Mouse (Mus musculus): ENCODE results near the gene Rngtt. TPM values are rescaled to one million over a fixed set of nuclear protein-coding genes. Genes with fewer than 3 reads are reported as not detected.

The Rngtt gene
- polyA plus RNA-seq, 1 experiment from 2014 or later = 30.5 TPM

DNA sequence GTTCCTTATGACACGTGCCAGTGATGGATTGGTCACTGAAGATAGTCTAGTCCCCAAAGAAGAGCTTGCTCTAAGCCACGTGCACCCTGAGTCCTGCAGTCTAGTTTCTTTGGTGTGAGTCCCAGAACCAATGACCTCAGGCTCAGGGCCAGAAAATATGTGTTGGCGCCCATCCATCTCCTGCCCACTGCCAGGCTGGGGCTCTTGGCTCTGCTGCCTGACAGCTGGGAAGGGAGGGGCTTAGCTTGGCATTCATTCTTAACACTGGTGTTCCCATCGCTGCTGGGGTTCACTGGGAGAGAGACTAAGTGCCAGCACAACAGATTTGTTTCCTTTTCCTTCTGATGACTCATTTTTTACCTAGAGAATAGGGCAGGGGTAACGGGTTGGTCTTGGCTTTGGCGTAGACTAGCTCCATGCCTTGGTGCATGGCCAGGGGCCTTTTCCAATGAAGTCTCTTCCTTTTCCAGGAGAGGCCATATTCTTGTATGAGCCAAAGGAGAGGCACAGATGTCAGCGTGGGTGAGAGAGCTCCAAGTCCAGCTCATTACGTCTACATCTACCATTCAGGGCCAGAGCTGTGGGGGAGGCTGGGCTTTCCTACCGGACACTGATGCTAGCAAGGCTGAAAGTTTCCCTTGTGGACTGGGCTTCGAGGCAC lies 214.5 kb downstream of the Rngtt start:
- peak; percentile 34 for DNase-seq
- Histone ChIP-seq H3K27ac (replicated peaks; ENCODE audit: low read depth, low read length) (no peak overlapping the region), H3K4me2 (ENCODE audit: low read length) (no peak overlapping the region)

DNA sequence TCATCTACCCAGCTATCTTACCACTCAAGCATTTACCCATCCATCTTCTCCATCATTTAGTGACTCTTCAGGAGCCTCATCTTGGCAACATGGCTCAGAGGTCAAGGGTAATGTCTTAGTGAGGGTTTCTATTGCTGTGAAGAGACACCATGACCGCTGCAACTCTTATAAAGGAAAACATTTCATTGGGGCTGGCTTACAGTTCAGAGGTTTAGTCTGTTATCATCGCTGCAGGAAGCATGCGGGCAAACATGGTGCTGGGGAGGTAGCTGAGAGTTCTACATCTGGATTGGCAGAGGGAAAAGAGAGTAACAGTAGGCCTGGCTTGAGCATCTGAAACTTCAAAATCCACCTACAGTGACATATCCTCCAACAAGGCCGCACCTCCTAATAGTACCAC lies 215.2 kb downstream of the Rngtt start:
- Histone ChIP-seq H3K27ac (replicated peaks; ENCODE audit: low read depth, low read length) (no peak overlapping the region), H3K9me3 (ENCODE audit: control insufficient read depth, low read length) (no peaks in the 10 kb centered on the region)
- DNase-seq = no peak

More for the DNA sequence above, 214.5 kb downstream of the Rngtt start:
- Histone ChIP-seq H3K4me1 (ENCODE audit: control insufficient read depth, insufficient read depth, low read length) (no peaks in the 10 kb centered on the region), H3K9ac (replicated peaks; ENCODE audit: low read length) (no peak overlapping the region), H3K9me3 (ENCODE audit: control insufficient read depth, low read length) (no peaks in the 10 kb centered on the region), H3K4me3 (replicated peaks; ENCODE audit: low read depth, low read length) (no peak overlapping the region), H3K27me3 (ENCODE audit: control insufficient read depth, insufficient read depth, low read length) (no peaks in the 10 kb centered on the region), H3K36me3 (ENCODE audit: control insufficient read depth, insufficient read depth, low read length) (no peaks in the 10 kb centered on the region)
- peak; percentile 50; the same call in 1 of the 2 replicates for ATAC-seq (ENCODE audit: low FRiP score, low TSS enrichment)
- 87% methylated on average over 10 of the region's 10 CpGs for WGBS

DNA sequence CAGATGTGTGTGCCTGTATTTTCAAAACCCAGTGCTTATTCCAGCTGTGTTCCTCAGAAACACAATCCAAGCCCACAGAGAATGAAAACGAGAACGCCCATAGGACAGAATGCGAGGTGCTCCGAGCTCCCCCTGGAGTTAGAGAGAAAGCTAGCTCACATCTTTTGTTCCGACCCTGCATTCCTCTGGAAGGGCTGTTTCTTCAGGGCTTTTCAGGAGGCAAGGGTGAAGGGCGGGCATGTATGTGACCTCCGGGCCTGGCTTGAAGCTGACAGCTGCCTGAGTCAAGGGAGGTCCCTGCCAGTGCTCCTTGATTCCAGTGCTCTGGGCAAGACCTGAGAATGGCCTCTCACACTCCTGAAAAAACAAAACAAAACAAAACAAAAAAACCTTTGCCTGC lies 216.0 kb downstream of the Rngtt start:
- Histone ChIP-seq H3K27me3 (ENCODE audit: control insufficient read depth, insufficient read depth, low read length) (no peaks in the 10 kb centered on the region), H3K4me3 (replicated peaks; ENCODE audit: low read depth, low read length) (no peak overlapping the region), H3K9me3 (ENCODE audit: control insufficient read depth, low read length) (no peaks in the 10 kb centered on the region), H3K27ac (replicated peaks; ENCODE audit: low read depth, low read length) (no peak overlapping the region), H3K36me3 (ENCODE audit: control insufficient read depth, insufficient read depth, low read length) (no peaks in the 10 kb centered on the region), H3K9ac (replicated peaks; ENCODE audit: low read length) (no peak overlapping the region), H3K4me1 (ENCODE audit: control insufficient read depth, insufficient read depth, low read length) (no peaks in the 10 kb centered on the region), H3K4me2 (ENCODE audit: low read length) (no peak overlapping the region)
- WGBS = 20% methylated on average over 7 of the region's 7 CpGs
- ATAC-seq (ENCODE audit: low FRiP score, low TSS enrichment) = no peak
- no peak for DNase-seq

More for the DNA sequence above, 215.2 kb downstream of the Rngtt start:
- no peak overlapping the region for H3K4me3 ChIP-seq (replicated peaks; ENCODE audit: low read depth, low read length)
- ATAC-seq (ENCODE audit: low FRiP score, low TSS enrichment) = no peak
- 97% methylated on average over 4 of the region's 4 CpGs for WGBS
- H3K36me3 ChIP-seq (ENCODE audit: control insufficient read depth, insufficient read depth, low read length) = no peaks in the 10 kb centered on the region
- no peak overlapping the region for H3K9ac ChIP-seq (replicated peaks; ENCODE audit: low read length)
- H3K4me1 ChIP-seq (ENCODE audit: control insufficient read depth, insufficient read depth, low read length) = no peaks in the 10 kb centered on the region
- no peak overlapping the region for H3K4me2 ChIP-seq (ENCODE audit: low read length)
- H3K27me3 ChIP-seq (ENCODE audit: control insufficient read depth, insufficient read depth, low read length) = no peaks in the 10 kb centered on the region

DNA sequence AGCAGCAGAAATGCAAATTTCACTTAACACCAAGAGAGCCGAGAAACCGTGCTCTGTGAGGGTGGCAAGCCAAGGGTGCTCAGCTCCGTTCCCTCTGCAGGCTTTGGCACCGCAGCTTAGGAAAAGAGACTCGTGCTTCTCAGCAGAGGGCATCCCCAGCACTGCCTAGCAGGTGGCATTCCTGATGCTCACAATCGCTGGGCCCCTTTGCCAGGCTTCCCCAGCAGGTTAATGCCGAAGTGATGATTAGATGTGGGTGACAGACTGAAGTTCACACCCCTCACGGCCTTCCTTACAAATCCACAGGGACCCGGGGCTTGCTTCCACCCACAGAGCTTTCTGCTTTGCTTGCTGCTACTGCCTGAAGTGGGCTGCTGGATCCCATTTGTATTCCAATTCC lies 216.6 kb downstream of the Rngtt start:
- Histone ChIP-seq H3K27ac (replicated peaks; ENCODE audit: low read depth, low read length) (no peak overlapping the region), H3K4me1 (ENCODE audit: control insufficient read depth, insufficient read depth, low read length) (no peaks in the 10 kb centered on the region), H3K9me3 (ENCODE audit: control insufficient read depth, low read length) (no peaks in the 10 kb centered on the region), H3K4me2 (ENCODE audit: low read length) (no peak overlapping the region), H3K36me3 (ENCODE audit: control insufficient read depth, insufficient read depth, low read length) (no peaks in the 10 kb centered on the region), H3K9ac (replicated peaks; ENCODE audit: low read length) (no peak overlapping the region), H3K27me3 (ENCODE audit: control insufficient read depth, insufficient read depth, low read length) (no peaks in the 10 kb centered on the region), H3K4me3 (replicated peaks; ENCODE audit: low read depth, low read length) (no peak overlapping the region)
- ATAC-seq (ENCODE audit: low FRiP score, low TSS enrichment) (no peak), DNase-seq (no peak)
- 40% methylated on average over 9 of the region's 9 CpGs for WGBS

DNA sequence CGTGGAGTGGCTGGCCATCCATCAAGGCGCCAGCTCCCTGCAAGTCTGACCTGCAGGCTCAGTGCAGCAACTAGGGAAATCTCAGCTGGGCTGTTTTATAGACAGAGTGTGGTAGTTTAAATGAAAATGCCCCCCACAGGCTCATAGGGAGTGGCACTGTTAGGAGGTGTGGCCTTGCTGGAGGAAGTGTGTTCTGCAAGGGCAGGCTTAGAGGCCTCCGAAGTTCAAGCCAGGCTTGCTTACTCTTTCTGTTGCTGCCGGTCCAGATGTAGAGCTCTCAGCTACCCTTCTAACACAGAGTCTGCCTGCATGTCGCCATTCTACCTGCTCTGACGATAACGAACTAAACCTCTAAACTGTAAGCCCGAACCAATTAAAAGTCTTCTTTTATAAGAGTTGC lies 222.5 kb downstream of the Rngtt start:
- Histone ChIP-seq H3K4me1 (ENCODE audit: control insufficient read depth, insufficient read depth, low read length) (no peaks in the 10 kb centered on the region), H3K27me3 (ENCODE audit: control insufficient read depth, insufficient read depth, low read length) (no peaks in the 10 kb centered on the region), H3K9ac (replicated peaks; ENCODE audit: low read length) (no peak overlapping the region), H3K9me3 (ENCODE audit: control insufficient read depth, low read length) (no peaks in the 10 kb centered on the region), H3K27ac (replicated peaks; ENCODE audit: low read depth, low read length) (no peak overlapping the region), H3K4me2 (ENCODE audit: low read length) (no peak overlapping the region), H3K36me3 (ENCODE audit: control insufficient read depth, insufficient read depth, low read length) (no peaks in the 10 kb centered on the region), H3K4me3 (replicated peaks; ENCODE audit: low read depth, low read length) (no peak overlapping the region)
- ATAC-seq (ENCODE audit: low FRiP score, low TSS enrichment) (no peak), DNase-seq (no peak)
- WGBS = 80% methylated on average over 8 of the region's 8 CpGs

DNA sequence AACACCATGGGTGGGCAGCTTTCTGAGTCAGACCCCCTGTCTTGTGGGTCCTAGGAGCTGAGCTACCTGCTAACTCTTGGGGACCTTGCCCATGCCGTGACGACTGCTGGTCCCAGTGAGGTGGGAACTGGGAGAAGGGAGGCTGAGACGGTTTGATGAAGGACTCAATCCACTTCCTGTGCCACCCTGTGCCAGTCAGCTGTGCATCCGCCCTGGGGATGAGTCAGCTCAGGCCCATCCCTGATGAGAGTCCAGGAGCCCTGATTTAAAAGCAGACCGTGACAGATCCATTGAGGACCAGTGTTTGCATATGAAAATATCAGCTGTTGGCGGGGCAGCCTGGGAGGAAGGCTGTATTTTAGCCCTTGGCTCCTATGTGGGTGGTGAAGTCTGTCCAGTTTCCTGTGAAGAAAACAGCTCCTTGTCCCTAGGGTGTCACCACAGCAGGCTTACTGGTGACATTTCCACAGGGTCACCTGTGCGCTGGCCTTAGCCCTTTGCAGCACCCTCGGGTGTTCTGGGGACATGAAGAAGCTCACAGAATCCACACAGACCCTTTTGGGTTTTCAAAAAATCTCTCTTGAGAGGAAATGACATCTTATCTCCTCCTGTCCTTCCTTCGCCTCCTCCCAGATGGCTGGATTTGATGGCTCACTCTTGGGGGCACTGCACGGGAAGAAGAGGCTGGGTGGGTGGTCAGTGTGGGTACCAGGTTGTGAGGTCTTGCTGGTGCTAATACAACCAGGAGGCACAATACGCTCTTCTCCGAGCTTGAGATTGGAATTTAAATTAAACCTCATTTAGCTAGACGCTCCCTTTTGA lies 234.9 kb downstream of the Rngtt start:
- H3K4me2 ChIP-seq (ENCODE audit: low read length) = peak overlapping the region; percentile 25
- no peaks in the 10 kb centered on the region for H3K27me3 ChIP-seq (ENCODE audit: control insufficient read depth, insufficient read depth, low read length)
- ATAC-seq (ENCODE audit: low FRiP score, low TSS enrichment) (peak; percentile 50; the same call in 1 of the 2 replicates), DNase-seq (no peak)
- 0 out of 2 replicates have a peak overlapping the region, but pooled peaks have one; percentile 4 for H3K9ac ChIP-seq (replicated peaks; ENCODE audit: low read length)
- peaks cover 18% of the 10 kb centered on the region for H3K4me1 ChIP-seq (ENCODE audit: control insufficient read depth, insufficient read depth, low read length)
- peak overlapping the region; percentile 8; the same call in 1 of the 2 replicates for H3K27ac ChIP-seq (replicated peaks; ENCODE audit: low read depth, low read length)
- 44% methylated on average over 13 of the region's 13 CpGs for WGBS
- no peak overlapping the region for H3K4me3 ChIP-seq (replicated peaks; ENCODE audit: low read depth, low read length)
- no peaks in the 10 kb centered on the region for H3K9me3 ChIP-seq (ENCODE audit: control insufficient read depth, low read length)
- H3K36me3 ChIP-seq (ENCODE audit: control insufficient read depth, insufficient read depth, low read length) = no peaks in the 10 kb centered on the region

DNA sequence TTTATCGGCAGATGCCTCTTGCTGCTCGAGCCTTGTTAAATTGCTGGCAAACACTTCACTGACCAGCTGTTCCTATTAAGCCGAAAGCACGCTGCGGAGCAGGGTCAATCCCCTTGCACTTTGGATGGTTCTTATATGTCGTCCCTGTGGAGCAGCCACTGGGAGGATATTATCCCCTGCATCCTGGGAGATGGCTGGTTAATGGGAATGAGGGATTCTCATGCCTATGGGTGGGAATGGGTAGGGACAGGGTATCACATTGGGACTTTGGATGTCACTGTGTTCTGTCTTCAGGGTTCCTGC lies 235.4 kb downstream of the Rngtt start:
- WGBS = 17% methylated on average over 6 of the region's 6 CpGs
- 0 out of 2 replicates have a peak overlapping the region, but pooled peaks have one; percentile 4 for H3K9ac ChIP-seq (replicated peaks; ENCODE audit: low read length)
- H3K36me3 ChIP-seq (ENCODE audit: control insufficient read depth, insufficient read depth, low read length) = no peaks in the 10 kb centered on the region
- no peaks in the 10 kb centered on the region for H3K27me3 ChIP-seq (ENCODE audit: control insufficient read depth, insufficient read depth, low read length)
- no peaks in the 10 kb centered on the region for H3K9me3 ChIP-seq (ENCODE audit: control insufficient read depth, low read length)
- H3K4me2 ChIP-seq (ENCODE audit: low read length) = peak overlapping the region; percentile 25
- H3K4me3 ChIP-seq (replicated peaks; ENCODE audit: low read depth, low read length) = no peak overlapping the region
- DNase-seq = peak; percentile 62
- ATAC-seq (ENCODE audit: low FRiP score, low TSS enrichment) = no peak
- no peak overlapping the region for H3K27ac ChIP-seq (replicated peaks; ENCODE audit: low read depth, low read length)
- peaks cover 18% of the 10 kb centered on the region for H3K4me1 ChIP-seq (ENCODE audit: control insufficient read depth, insufficient read depth, low read length)

DNA sequence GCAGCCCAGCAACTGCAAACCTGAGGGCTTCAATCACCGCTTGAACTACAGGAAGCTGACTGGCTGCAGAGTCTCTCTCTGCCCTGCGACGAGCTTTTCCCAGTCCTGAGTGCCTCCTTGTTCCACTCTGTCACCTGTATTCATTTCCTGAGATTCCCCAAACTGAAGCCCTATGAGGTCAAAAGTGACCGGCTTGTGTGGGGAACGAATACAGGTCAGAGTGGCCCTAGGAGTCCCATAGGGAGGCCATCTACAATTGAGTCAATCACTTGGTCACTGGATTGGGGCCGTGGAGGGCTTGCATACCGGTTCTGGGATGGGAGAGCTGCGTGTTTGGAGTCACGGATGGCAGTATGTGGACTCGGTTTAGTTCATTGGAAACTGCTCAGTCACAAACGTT lies 236.2 kb downstream of the Rngtt start:
- Histone ChIP-seq H3K9ac (replicated peaks; ENCODE audit: low read length) (no peak overlapping the region), H3K36me3 (ENCODE audit: control insufficient read depth, insufficient read depth, low read length) (no peaks in the 10 kb centered on the region), H3K9me3 (ENCODE audit: control insufficient read depth, low read length) (no peaks in the 10 kb centered on the region), H3K4me2 (ENCODE audit: low read length) (no peak overlapping the region), H3K27ac (replicated peaks; ENCODE audit: low read depth, low read length) (no peak overlapping the region), H3K4me1 (ENCODE audit: control insufficient read depth, insufficient read depth, low read length) (peaks cover 18% of the 10 kb centered on the region), H3K27me3 (ENCODE audit: control insufficient read depth, insufficient read depth, low read length) (no peaks in the 10 kb centered on the region), H3K4me3 (replicated peaks; ENCODE audit: low read depth, low read length) (no peak overlapping the region)
- ATAC-seq (ENCODE audit: low FRiP score, low TSS enrichment) (no peak), DNase-seq (no peak)
- 91% methylated on average over 11 of the region's 11 CpGs for WGBS
